Mouse (Mus musculus) kidney, adult 2 months (tissue): ENCODE results near the gene Gckr. TPM values are rescaled to one million over a fixed set of nuclear protein-coding genes. Genes with fewer than 3 reads are reported as not detected.

Experiments
- DNase-seq: peaks from one replicate; pipeline ENCODE4 v3.0.0; 2021
- H3K27ac ChIP-seq: fragments of 200-500 bp; 2 replicates; pipeline ENCODE4 v1.5.1; 2012; ENCODE audit warnings: low read depth, low read length, control low read depth, inconsistent platforms; ENCODE audit not compliant: insufficient read depth
- H3K27me3 ChIP-seq: fragments of 200-500 bp; replicated peaks from 2 replicates; pipeline ENCODE4 v1.6.1; 2012; ENCODE audit warnings: mild to moderate bottlenecking, moderate library complexity, low read length, inconsistent platforms; ENCODE audit not compliant: control insufficient read depth, insufficient read depth
- H3K36me3 ChIP-seq: fragments of 200-500 bp; 2 replicates; pipeline ENCODE4 v1.6.1; 2012; ENCODE audit warnings: mild to moderate bottlenecking, moderate library complexity, low read length, inconsistent platforms; ENCODE audit not compliant: control insufficient read depth, insufficient read depth
- H3K4me1 ChIP-seq: fragments of 200-500 bp; 2 replicates; pipeline ENCODE4 v1.6.1; 2011; ENCODE audit warnings: low read length; ENCODE audit not compliant: control insufficient read depth, insufficient read depth
- H3K4me3 ChIP-seq: fragments of 200-500 bp; 2 replicates; pipeline ENCODE4 v1.5.1; 2011; ENCODE audit warnings: mild to moderate bottlenecking, low read depth, low read length, control low read depth; ENCODE audit not compliant: insufficient read depth
- CTCF ChIP-seq: fragments of 200-500 bp; conservative IDR thresholded peaks from 2 replicates; pipeline ENCODE4 v1.5.1; 2011; ENCODE audit warnings: low read depth, mild to moderate bottlenecking, control low read depth, low read length, moderate library complexity, mixed read lengths; ENCODE audit not compliant: insufficient read depth, insufficient read length
- POLR2A ChIP-seq: fragments of 200-500 bp; IDR thresholded peaks from one replicate; pipeline ENCODE4 v1.6.1; 2011; ENCODE audit warnings: low read depth, low read length, control low read depth
- WGBS: fragments of 180-500 bp; shearing (Covaris S2); methylation state at CpG from one replicate; pipeline ENCODE4 v1.1.7; 2018; 5-methylcytosine and 5-hydroxymethylcytosine counted together
- polyA plus RNA-seq: library from polyadenylated mRNA; depleted of rRNA; stranded (reverse); fragments of >200 nt; gene quantifications from 2 replicates; pipeline ENCODE4 v1.2.3, GENCODE M21; 2012

Gene Gckr
- polyA plus RNA-seq, 1 experiment = 0.09 TPM

DNA sequence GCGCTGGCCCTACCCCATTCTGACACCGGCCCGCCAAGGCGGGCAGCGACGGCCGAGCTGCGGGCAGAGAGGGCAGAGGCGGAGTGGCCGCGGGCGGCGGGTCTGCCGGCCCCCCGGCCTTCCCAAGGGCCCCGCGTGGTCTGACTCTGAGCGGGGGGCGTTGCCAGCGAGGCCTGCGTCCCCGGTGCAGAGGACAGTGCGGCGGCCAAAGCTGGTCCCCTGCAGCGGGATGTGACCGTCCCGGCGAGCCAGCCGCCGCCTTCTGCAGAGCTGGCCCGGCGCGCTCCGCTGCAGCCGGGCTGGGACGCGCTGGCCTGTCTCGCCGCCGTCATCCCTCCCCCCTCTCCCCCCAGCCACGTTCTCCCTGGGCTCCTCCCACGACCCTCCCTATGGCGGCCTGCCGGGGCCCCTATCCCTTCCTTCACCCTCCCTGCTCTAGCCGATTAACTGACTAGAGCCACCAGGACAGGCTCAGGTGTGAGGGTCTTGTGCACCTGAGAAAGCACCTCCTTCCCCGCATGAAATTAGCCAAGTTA lies 1.6 kb upstream of the Gckr start, which contains the start of gene Fndc4:
TSS of gene Fndc4 (minus strand) at position 475 of the 536 bp plus-strand sequence.
- peak; percentile 13 for DNase-seq
- Histone ChIP-seq H3K4me3 (peak within 1 kb of the TSS; percentile 51), H3K4me1 (no peaks in the 10 kb centered on the region; the same call in 1 of the 2 replicates), H3K36me3 (no peaks in the 10 kb centered on the region), H3K27ac (no peak within 1 kb of the TSS), H3K27me3 (no peaks in the 10 kb centered on the region)
- no peak for TF ChIP-seq POLR2A
- no peak for TF ChIP-seq CTCF
- whole genome bisulfite sequencing = under 1% methylated on average over 46 of the region's 46 CpGs

DNA sequence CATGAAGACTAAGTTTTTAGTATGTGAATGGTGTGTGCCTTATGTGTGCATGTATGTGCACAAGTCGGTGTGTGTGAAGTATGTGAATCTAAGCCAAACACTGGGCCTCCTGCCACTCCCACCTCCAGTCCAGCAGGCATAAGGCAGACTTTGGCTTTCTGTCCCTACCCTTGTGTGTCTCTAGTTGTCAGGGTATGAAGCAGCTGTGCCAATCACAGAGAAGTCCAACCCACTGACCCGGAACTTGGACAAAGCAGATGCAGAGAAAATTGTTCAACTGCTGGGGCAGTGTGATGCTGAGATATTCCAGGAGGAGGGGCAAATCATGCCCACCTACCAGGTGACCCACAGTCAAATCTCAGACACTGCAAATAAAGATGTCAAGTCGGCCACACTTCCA lies 738 bp downstream of the Gckr start:
- 58% methylated on average over 3 of the region's 3 CpGs for WGBS
- DNase-seq = peak; percentile 50
- H3K27ac ChIP-seq = no peak overlapping the region
- no peak overlapping the region for H3K4me3 ChIP-seq
- no peaks in the 10 kb centered on the region for H3K4me1 ChIP-seq
- H3K36me3 ChIP-seq = no peaks in the 10 kb centered on the region
- TF ChIP-seq CTCF (no peak), POLR2A (no peak)
- H3K27me3 ChIP-seq = no peaks in the 10 kb centered on the region

- Histone ChIP-seq H3K4me1 (no peaks in the 10 kb centered on the region), H3K4me3 (no peak overlapping the region), H3K27me3 (no peaks in the 10 kb centered on the region), H3K36me3 (no peaks in the 10 kb centered on the region), H3K27ac (no peak overlapping the region)
- 54% methylated on average over 2 of the region's 2 CpGs for WGBS
- TF ChIP-seq CTCF (no peak), POLR2A (no peak)
- no peak for DNase-seq
Measured at GRCm38 (mm10) chr5:31298486-31298885, 1.2 kb downstream of the Gckr start.

- 63% methylated on average over 8 of the region's 8 CpGs for WGBS
- Histone ChIP-seq H3K4me3 (no peak overlapping the region), H3K27ac (no peak overlapping the region), H3K27me3 (no peaks in the 10 kb centered on the region), H3K4me1 (no peaks in the 10 kb centered on the region), H3K36me3 (no peaks in the 10 kb centered on the region)
- DNase-seq = no peak
- TF ChIP-seq CTCF (no peak), POLR2A (no peak)
Measured at GRCm38 (mm10) chr5:31301866-31302265, 4.6 kb downstream of the Gckr start.

- Histone ChIP-seq H3K4me1 (no peaks in the 10 kb centered on the region), H3K27ac (no peak overlapping the region), H3K27me3 (no peaks in the 10 kb centered on the region), H3K36me3 (no peaks in the 10 kb centered on the region), H3K4me3 (no peak overlapping the region)
- no peak for DNase-seq
- TF ChIP-seq CTCF = no peak
- TF ChIP-seq POLR2A = no peak
- 84% methylated on average over 6 of the region's 6 CpGs for WGBS
Measured at GRCm38 (mm10) chr5:31303093-31303492, 5.8 kb downstream of the Gckr start.

DNA sequence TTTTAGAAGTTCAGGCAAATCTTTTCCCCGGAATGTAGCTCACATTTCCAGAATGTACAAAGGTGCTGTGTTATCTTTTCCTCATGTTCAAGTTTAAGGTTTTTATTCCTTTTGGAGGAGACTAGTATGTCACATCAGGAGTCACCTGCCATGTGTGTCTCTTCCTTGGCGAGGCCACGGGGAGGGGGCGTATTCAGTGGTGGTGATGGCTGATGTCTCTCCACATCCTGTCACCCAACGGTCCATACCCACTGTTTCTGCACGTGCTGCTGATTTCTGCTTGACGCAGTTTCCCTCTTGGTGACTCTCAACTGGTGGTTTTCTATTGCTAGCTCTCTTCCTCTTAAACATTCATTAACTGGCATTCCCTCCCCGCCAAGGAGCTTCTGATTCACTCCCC lies 15.6 kb downstream of the Gckr start:
- whole genome bisulfite sequencing = 79% methylated on average over 8 of the region's 8 CpGs
- H3K27me3 ChIP-seq = no peaks in the 10 kb centered on the region
- H3K27ac ChIP-seq = no peak overlapping the region
- H3K36me3 ChIP-seq = no peaks in the 10 kb centered on the region
- H3K4me1 ChIP-seq = no peaks in the 10 kb centered on the region
- TF ChIP-seq POLR2A = no peak
- TF ChIP-seq CTCF = no peak
- DNase-seq = no peak
- H3K4me3 ChIP-seq = no peak overlapping the region

DNA sequence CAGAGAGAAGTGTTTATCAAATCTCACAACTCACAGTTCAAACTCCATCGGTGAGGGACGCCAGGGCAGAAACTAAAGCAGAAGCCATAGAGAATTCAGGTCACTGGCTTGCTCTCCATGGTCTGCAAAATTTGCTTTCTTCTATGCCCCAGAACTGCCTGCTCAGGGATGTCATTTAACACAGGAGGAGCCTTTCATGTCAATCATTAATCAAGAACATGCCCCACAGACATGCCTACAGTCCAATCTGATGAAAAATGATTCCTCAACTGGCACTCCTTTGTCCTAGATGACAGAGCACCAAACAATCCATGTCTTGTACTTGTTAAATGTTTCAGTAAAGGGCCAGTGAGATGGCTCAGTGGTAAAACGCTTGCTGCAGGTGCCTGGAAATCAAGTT lies 25.5 kb downstream of the Gckr start:
- no peak overlapping the region for H3K4me3 ChIP-seq
- 40% methylated on average over 3 of the region's 3 CpGs for WGBS
- peak; percentile 60 for DNase-seq
- no peaks in the 10 kb centered on the region; the same call in 1 of the 2 replicates for H3K27me3 ChIP-seq
- no peaks in the 10 kb centered on the region for H3K4me1 ChIP-seq
- TF ChIP-seq POLR2A = no peak
- no peak for TF ChIP-seq CTCF
- H3K36me3 ChIP-seq = no peaks in the 10 kb centered on the region
- H3K27ac ChIP-seq = no peak overlapping the region

GRCm38 (mm10) chr5:31324085-31324484 lies 26.8 kb downstream of the Gckr start:
- Histone ChIP-seq H3K36me3 (no peaks in the 10 kb centered on the region), H3K27ac (no peak overlapping the region), H3K4me3 (no peak overlapping the region), H3K4me1 (no peaks in the 10 kb centered on the region), H3K27me3 (no peaks in the 10 kb centered on the region; the same call in 1 of the 2 replicates)
- no peak for DNase-seq
- no peak for TF ChIP-seq CTCF
- TF ChIP-seq POLR2A = no peak
- WGBS = 62% methylated on average over 3 of the region's 3 CpGs
